Mouse (Mus musculus): Measurements from ENCODE around the gene Pdpr. TPM values are rescaled to one million over a fixed set of nuclear protein-coding genes. Genes with fewer than 3 reads are reported as not detected.
A peak's percentile ranks its signal among the peaks of the same experiment; 100 is the strongest.

The Pdpr gene
- polyA plus RNA-seq, 1 experiment from 2014 or later: 3.3 TPM

GRCm38 (mm10) chr8:111056158-111056663 is 38.2 kb upstream of the Pdpr start, which contains the start of gene Exosc6:
Exosc6 (plus strand) TSS chr8:111056339.
- H3K4me2 ChIP-seq (ENCODE audit: low read depth, low read length): peak within 1 kb of the TSS; percentile 98
- H3K9me3 ChIP-seq (ENCODE audit: low read length): no peaks in the 10 kb centered on the region
- DNase-seq: peak; percentile 94
- H3K36me3 ChIP-seq (replicated peaks; ENCODE audit: insufficient read depth, low read length): peaks cover 43% of the 10 kb centered on the region
- peak within 1 kb of the TSS; percentile 72 for H3K27ac ChIP-seq (ENCODE audit: low read depth)
- TF ChIP-seq CTCF (IDR thresholded peaks at IDR 0.05; ENCODE audit: low read depth): peak; percentile 97
- TF ChIP-seq EP300 (IDR thresholded peaks at IDR 0.05; ENCODE audit: low read depth): no peak
- peak; percentile 94 for ATAC-seq
- H3K4me3 ChIP-seq (ENCODE audit: low read depth, low read length): peak within 1 kb of the TSS; percentile 90
- no peaks in the 10 kb centered on the region for H3K27me3 ChIP-seq (ENCODE audit: insufficient read depth, low read length)
- peak within 1 kb of the TSS; percentile 78 for H3K9ac ChIP-seq (replicated peaks)
- WGBS (ENCODE audit: insufficient replicate concordance): under 1% methylated on average over 47 of the region's 68 CpGs
- H3K4me1 ChIP-seq (ENCODE audit: insufficient read depth): peaks cover 17% of the 10 kb centered on the region

- Histone ChIP-seq H3K27ac (ENCODE audit: low read depth) (peak overlapping the region; percentile 72), H3K9me3 (ENCODE audit: low read length) (no peaks in the 10 kb centered on the region), H3K27me3 (ENCODE audit: insufficient read depth, low read length) (no peaks in the 10 kb centered on the region), H3K4me2 (ENCODE audit: low read depth, low read length) (peak overlapping the region; percentile 98), H3K36me3 (replicated peaks; ENCODE audit: insufficient read depth, low read length) (peaks cover 37% of the 10 kb centered on the region), H3K4me1 (ENCODE audit: insufficient read depth) (peaks cover 23% of the 10 kb centered on the region), H3K9ac (replicated peaks) (peak overlapping the region; percentile 78), H3K4me3 (ENCODE audit: low read depth, low read length) (peak overlapping the region; percentile 90)
- TF ChIP-seq CTCF (IDR thresholded peaks at IDR 0.05; ENCODE audit: low read depth) (no peak), EP300 (IDR thresholded peaks at IDR 0.05; ENCODE audit: low read depth) (no peak)
- ATAC-seq: peak; percentile 74
- DNase-seq: peak; percentile 57
- under 1% methylated on average over 43 of the region's 63 CpGs for WGBS (ENCODE audit: insufficient replicate concordance)
Measured at GRCm38 (mm10) chr8:111056691-111057293, 37.6 kb upstream of the Pdpr start.

GRCm38 (mm10) chr8:111058946-111059572 is 35.4 kb upstream of the Pdpr start:
- H3K27ac ChIP-seq (ENCODE audit: low read depth): no peak overlapping the region
- peaks cover 15% of the 10 kb centered on the region for H3K36me3 ChIP-seq (replicated peaks; ENCODE audit: insufficient read depth, low read length)
- H3K9me3 ChIP-seq (ENCODE audit: low read length): no peaks in the 10 kb centered on the region
- H3K9ac ChIP-seq (replicated peaks): no peak overlapping the region
- no peak for TF ChIP-seq CTCF (IDR thresholded peaks at IDR 0.05; ENCODE audit: low read depth)
- no peak for TF ChIP-seq EP300 (IDR thresholded peaks at IDR 0.05; ENCODE audit: low read depth)
- no peaks in the 10 kb centered on the region for H3K27me3 ChIP-seq (ENCODE audit: insufficient read depth, low read length)
- WGBS (ENCODE audit: insufficient replicate concordance): 55% methylated on average over 2 of the region's 2 CpGs
- DNase-seq: no peak
- H3K4me3 ChIP-seq (ENCODE audit: low read depth, low read length): no peak overlapping the region
- ATAC-seq: no peak
- peaks cover 32% of the 10 kb centered on the region for H3K4me1 ChIP-seq (ENCODE audit: insufficient read depth)
- no peak overlapping the region for H3K4me2 ChIP-seq (ENCODE audit: low read depth, low read length)

GRCm38 (mm10) chr8:111061688-111062071 is 32.8 kb upstream of the Pdpr start:
- no peaks in the 10 kb centered on the region for H3K9me3 ChIP-seq (ENCODE audit: low read length)
- H3K27ac ChIP-seq (ENCODE audit: low read depth): no peak overlapping the region
- H3K4me1 ChIP-seq (ENCODE audit: insufficient read depth): peaks cover 32% of the 10 kb centered on the region
- TF ChIP-seq CTCF (IDR thresholded peaks at IDR 0.05; ENCODE audit: low read depth) (no peak), EP300 (IDR thresholded peaks at IDR 0.05; ENCODE audit: low read depth) (no peak)
- no peaks in the 10 kb centered on the region for H3K36me3 ChIP-seq (replicated peaks; ENCODE audit: insufficient read depth, low read length)
- H3K4me2 ChIP-seq (ENCODE audit: low read depth, low read length): peak overlapping the region; percentile 95
- no peak for DNase-seq
- 3% methylated on average over 14 of the region's 14 CpGs for WGBS (ENCODE audit: insufficient replicate concordance)
- ATAC-seq: no peak; the same call in 1 of the 2 replicates
- H3K4me3 ChIP-seq (ENCODE audit: low read depth, low read length): peak overlapping the region; percentile 67
- H3K27me3 ChIP-seq (ENCODE audit: insufficient read depth, low read length): no peaks in the 10 kb centered on the region
- H3K9ac ChIP-seq (replicated peaks): peak overlapping the region; percentile 59

- ATAC-seq: peak; percentile 79
- H3K9ac ChIP-seq (replicated peaks): peak overlapping the region; percentile 59
- peak overlapping the region; percentile 95 for H3K4me2 ChIP-seq (ENCODE audit: low read depth, low read length)
- DNase-seq: peak; percentile 87
- WGBS (ENCODE audit: insufficient replicate concordance): under 1% methylated on average over 27 of the region's 27 CpGs
- H3K27me3 ChIP-seq (ENCODE audit: insufficient read depth, low read length): no peaks in the 10 kb centered on the region
- TF ChIP-seq CTCF (IDR thresholded peaks at IDR 0.05; ENCODE audit: low read depth): no peak
- no peak for TF ChIP-seq EP300 (IDR thresholded peaks at IDR 0.05; ENCODE audit: low read depth)
- peak overlapping the region; percentile 67 for H3K4me3 ChIP-seq (ENCODE audit: low read depth, low read length)
- no peaks in the 10 kb centered on the region for H3K36me3 ChIP-seq (replicated peaks; ENCODE audit: insufficient read depth, low read length)
- peaks cover 27% of the 10 kb centered on the region for H3K4me1 ChIP-seq (ENCODE audit: insufficient read depth)
- no peak overlapping the region for H3K27ac ChIP-seq (ENCODE audit: low read depth)
- no peaks in the 10 kb centered on the region for H3K9me3 ChIP-seq (ENCODE audit: low read length)
Measured at GRCm38 (mm10) chr8:111062072-111062757, 32.2 kb upstream of the Pdpr start.

GRCm38 (mm10) chr8:111062893-111063292 is 31.5 kb upstream of the Pdpr start:
- WGBS (ENCODE audit: insufficient replicate concordance): 49% methylated on average over 2 of the region's 2 CpGs
- no peak for ATAC-seq
- 0 out of 2 replicates have a peak overlapping the region, but pooled peaks have one; percentile 67 for H3K4me3 ChIP-seq (ENCODE audit: low read depth, low read length)
- H3K9me3 ChIP-seq (ENCODE audit: low read length): no peaks in the 10 kb centered on the region
- no peak overlapping the region for H3K27ac ChIP-seq (ENCODE audit: low read depth)
- H3K9ac ChIP-seq (replicated peaks): no peak overlapping the region
- H3K4me1 ChIP-seq (ENCODE audit: insufficient read depth): peaks cover 20% of the 10 kb centered on the region
- peak overlapping the region; percentile 95 for H3K4me2 ChIP-seq (ENCODE audit: low read depth, low read length)
- no peaks in the 10 kb centered on the region for H3K27me3 ChIP-seq (ENCODE audit: insufficient read depth, low read length)
- TF ChIP-seq EP300 (IDR thresholded peaks at IDR 0.05; ENCODE audit: low read depth): no peak
- no peak for TF ChIP-seq CTCF (IDR thresholded peaks at IDR 0.05; ENCODE audit: low read depth)
- no peak for DNase-seq
- H3K36me3 ChIP-seq (replicated peaks; ENCODE audit: insufficient read depth, low read length): no peaks in the 10 kb centered on the region

Data from liver, postnatal 0 days (tissue).